Mouse (Mus musculus): ENCODE measurements around the gene Zfp36.

Zfp36 gene

GRCm38 (mm10) chr7:28334534-28334933 lies 45.5 kb downstream of the Zfp36 start:
- no peak for DNase-seq

GRCm38 (mm10) chr7:28328260-28328659 lies 51.8 kb downstream of the Zfp36 start:
- DNase-seq = no peak

Data from cerebellum, adult 11-12 months (tissue).